Mouse (Mus musculus): Measurements from ENCODE around the gene Myrf.

Myrf gene

GRCm38 (mm10) chr19:10266196-10266850 lies 25.8 kb upstream of the Myrf start:
- in situ Hi-C loops (cut with MboI; ENCODE audit: low pct_unique_long_range_greater_than_20kb in 1 of 2, low sequenced_read_pairs in 2 of 2, unreplicated experiment in 1 of 2), result loop anchor here in 1 of 2 experiments (5.0 kb wide), 1 partner anchor 41 kb away; no protein-coding TSS in a partner anchor

DNA sequence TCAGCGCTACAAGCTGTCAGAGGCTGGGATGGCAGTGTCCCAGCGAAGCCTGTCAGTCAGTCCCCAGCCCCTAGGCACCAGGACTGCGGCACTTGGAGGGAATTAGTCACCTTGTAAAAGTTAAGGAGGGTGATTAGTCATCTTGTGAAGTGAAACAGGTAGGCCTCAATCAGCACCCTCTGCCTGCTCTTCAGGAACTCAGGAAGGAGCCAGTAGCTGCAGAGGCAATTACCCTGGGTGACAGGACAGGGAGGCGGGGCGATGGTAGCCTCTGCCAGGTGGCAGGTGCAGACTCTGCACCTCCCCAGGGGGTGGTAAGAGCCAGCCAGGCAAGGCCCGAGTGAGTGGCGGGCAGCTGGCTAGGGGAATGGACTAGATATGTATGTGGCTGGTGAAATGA lies 20.8 kb upstream of the Myrf start:
- in situ Hi-C loops (cut with MboI; ENCODE audit: low pct_unique_long_range_greater_than_20kb in 1 of 2, low sequenced_read_pairs in 2 of 2, unreplicated experiment in 1 of 2), result no loop called here

DNA sequence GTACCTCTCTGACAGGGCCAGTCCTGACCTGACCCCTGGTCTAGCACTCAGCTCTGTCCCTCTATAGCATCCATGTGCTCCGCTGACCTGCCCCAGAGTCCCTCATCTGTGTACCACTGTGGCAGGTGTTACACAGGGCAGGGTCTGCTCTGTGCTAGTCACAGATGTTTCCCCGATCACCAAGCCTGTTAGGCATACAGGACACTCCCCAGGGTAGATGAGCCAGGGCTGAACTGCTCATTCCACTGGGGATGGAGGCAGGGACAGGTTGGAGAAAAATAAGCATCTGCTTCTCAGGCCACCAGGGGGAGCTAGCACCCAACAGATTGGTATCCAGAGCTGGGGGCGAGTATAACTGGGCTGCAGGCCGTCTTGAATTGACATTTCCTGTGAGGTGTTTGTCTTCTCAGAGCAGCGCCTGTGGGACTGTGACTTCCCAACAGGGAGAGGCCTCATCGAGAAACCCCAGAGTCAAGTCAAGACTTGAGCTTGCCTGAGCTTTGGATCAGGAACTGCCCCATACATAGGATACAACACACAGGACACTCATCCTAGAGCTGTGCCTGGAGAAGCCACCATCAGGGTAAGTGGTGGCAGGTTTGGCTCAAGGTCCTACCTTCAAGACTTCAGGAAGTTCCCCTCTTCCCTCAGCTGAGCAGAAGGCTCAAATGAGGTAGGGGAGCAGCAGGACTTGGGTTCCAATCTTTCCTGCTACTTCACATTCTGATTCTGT lies 17.9 kb upstream of the Myrf start:
- in situ Hi-C loops (cut with MboI; ENCODE audit: low pct_unique_long_range_greater_than_20kb in 1 of 2, low sequenced_read_pairs in 2 of 2, unreplicated experiment in 1 of 2), result loop anchor here (5.0 kb wide), 2 partner anchors 49 to 229 kb away; no protein-coding TSS in a partner anchor

DNA sequence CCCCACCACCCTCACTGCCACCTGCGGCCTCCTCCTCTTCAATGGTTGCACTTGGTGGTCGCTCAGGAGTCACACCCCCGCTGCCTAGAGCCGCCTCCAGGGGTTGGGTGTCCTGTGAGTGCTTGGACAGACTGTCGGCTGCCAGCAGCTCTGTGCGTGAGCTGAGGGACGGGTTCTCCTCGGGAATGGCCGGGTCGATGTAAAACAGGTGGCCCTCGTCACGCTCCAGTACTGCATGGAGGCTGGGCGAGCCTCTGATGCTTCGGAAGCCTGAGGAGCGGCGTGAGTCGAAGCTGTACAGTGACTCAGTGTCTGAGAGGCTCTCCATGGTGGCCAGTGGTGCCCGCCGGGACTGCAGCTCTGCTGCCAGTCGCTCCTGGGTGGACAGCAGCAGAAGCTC lies 7.6 kb upstream of the Myrf start:
- in situ Hi-C loops (cut with MboI; ENCODE audit: low pct_unique_long_range_greater_than_20kb in 1 of 2, low sequenced_read_pairs in 2 of 2, unreplicated experiment in 1 of 2), result no loop called here

- in situ Hi-C loops (cut with MboI; ENCODE audit: low pct_unique_long_range_greater_than_20kb in 1 of 2, low sequenced_read_pairs in 2 of 2, unreplicated experiment in 1 of 2), result no loop called here
Measured at GRCm38 (mm10) chr19:10247165-10247564, 6.6 kb upstream of the Myrf start.

DNA sequence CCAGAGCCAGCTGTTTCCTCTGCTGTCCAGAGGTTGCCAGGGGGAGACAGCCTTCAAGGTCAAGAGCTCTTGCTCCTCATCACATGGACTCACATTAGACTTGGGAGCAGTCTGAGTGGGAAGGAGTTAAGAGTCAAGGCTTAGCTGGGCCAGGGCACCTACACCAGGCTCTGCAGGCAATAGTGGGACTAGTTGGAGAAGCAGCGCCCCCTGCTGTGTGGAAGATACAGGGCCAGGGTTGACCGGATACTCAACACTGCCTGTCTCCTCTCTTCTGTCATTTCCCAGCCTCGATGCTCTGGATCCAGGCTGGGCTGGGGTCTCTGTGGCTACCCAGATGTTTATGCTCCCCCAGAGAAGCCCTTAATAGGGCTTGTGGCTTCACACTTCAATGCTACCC lies 3.6 kb upstream of the Myrf start:
- in situ Hi-C loops (cut with MboI; ENCODE audit: low pct_unique_long_range_greater_than_20kb in 1 of 2, low sequenced_read_pairs in 2 of 2, unreplicated experiment in 1 of 2), result no loop called here

DNA sequence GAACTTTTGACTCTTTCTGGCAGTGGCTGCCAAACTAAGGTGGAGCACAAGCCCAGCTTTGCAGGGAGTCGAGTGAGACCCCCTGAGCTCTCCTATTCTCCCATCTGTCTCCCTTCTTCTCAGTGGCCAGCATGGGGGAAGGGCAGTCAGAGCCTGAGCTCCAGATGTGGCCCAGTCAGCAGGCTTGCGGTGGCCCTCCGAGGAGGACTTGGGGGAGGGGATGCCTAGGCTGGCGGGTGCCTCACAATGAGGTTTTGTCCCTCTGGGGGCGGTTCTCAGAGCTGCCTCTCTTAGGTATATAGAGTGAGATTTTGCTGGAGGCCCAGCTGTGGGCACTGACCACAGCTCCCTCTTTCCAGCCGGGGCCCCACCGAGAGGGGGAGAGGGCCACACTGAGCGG lies 2.4 kb upstream of the Myrf start:
- in situ Hi-C loops (cut with MboI; ENCODE audit: low pct_unique_long_range_greater_than_20kb in 1 of 2, low sequenced_read_pairs in 2 of 2, unreplicated experiment in 1 of 2), result no loop called here

DNA sequence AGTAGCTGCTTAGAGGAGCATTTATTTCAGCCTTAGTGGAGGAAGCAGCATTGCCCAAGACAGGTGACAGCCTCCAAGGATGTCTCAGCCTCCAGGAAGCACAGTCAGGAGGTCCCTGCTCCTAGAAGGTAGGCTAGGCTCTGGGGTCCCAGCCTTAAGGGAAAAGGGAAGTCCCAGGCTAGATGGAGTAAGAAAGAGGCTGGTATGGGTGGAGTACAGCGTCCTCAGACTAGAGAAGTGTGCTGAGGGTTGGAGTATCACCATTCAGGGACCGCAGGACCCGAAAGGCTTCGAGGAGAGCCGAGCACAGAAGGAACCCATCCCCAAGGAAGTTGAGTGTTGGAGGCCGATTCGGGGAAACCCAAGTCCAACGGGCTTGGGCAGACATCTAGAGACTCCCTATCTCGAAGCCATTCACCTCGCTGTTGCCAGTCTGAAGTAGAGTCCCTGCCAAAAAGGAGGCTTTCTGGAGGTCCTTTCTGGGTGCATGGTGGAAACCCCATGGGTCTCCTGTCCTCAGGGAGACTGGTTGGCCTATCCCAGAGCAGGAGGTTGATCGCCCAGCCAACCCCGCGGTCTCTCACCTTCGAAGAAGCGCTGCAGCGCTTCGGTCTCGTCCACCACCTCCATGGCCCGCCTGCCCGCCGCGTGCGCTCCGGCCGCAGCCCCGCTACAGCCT lies 434 bp downstream of the Myrf start:
- in situ Hi-C loops (cut with MboI; ENCODE audit: low pct_unique_long_range_greater_than_20kb in 1 of 2, low sequenced_read_pairs in 2 of 2, unreplicated experiment in 1 of 2), result no loop called here

- in situ Hi-C loops (cut with MboI; ENCODE audit: low pct_unique_long_range_greater_than_20kb in 1 of 2, low sequenced_read_pairs in 2 of 2, unreplicated experiment in 1 of 2), result no loop called here
Measured at GRCm38 (mm10) chr19:10239419-10239818, 1.1 kb downstream of the Myrf start.

DNA sequence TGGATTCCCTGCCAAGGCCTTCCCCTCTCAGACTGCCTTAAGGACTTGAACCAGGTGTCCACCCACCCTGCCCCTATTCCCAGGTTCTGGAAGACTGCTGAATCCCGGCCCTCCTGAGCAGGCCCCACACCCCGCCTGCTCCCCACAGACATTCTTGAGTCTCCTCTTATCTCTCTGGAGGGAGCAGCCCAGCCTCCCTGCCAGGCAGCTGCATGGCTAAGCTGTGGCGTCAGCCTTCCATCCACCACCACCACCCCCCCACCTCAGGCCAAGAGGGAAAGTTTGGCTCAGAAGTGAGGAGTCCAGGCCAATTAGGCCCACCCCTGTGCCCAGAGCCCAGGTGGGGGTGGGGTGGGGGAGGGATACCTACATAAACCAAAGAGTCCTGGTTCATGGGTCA lies 2.1 kb downstream of the Myrf start:
- in situ Hi-C loops (cut with MboI; ENCODE audit: low pct_unique_long_range_greater_than_20kb in 1 of 2, low sequenced_read_pairs in 2 of 2, unreplicated experiment in 1 of 2), result no loop called here

DNA sequence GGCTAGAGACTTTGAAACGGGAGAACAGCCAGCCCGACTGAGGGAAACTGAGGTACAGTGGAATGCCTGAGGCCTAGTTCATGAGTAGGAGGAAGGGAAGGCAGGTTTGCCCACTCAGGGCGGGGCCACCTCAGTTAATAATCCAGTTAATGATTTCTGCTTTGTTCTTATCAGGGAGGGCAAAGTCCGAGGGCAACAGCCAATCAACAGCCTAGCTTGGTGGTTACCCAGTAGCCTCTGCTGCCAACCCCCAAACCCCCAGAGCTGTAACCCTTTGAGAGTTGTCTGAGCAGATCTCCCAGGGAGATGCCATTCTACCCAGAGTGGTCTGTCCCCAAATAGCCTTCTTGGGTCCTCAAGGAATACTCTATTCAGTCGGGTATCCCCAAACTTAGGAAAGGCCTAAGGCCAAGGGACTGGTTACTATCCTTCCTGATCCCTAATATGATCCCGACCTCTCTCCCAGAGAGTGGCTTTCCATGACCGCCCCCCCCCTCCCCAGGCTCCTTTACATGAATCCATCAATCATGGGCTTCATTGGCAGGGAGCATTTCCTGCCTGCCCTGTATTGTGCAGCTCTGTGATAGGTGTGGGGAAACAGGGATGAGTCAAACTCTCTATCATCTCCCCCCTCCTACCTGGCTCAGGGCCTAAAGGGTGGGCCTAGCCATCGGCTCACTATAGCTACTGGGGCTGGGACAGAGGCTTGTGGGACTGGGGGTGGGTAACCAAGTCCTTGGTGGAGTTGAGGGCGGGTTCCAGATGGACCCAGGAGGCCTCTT lies 4.6 kb downstream of the Myrf start:
- in situ Hi-C loops (cut with MboI; ENCODE audit: low pct_unique_long_range_greater_than_20kb in 1 of 2, low sequenced_read_pairs in 2 of 2, unreplicated experiment in 1 of 2), result no loop called here

DNA sequence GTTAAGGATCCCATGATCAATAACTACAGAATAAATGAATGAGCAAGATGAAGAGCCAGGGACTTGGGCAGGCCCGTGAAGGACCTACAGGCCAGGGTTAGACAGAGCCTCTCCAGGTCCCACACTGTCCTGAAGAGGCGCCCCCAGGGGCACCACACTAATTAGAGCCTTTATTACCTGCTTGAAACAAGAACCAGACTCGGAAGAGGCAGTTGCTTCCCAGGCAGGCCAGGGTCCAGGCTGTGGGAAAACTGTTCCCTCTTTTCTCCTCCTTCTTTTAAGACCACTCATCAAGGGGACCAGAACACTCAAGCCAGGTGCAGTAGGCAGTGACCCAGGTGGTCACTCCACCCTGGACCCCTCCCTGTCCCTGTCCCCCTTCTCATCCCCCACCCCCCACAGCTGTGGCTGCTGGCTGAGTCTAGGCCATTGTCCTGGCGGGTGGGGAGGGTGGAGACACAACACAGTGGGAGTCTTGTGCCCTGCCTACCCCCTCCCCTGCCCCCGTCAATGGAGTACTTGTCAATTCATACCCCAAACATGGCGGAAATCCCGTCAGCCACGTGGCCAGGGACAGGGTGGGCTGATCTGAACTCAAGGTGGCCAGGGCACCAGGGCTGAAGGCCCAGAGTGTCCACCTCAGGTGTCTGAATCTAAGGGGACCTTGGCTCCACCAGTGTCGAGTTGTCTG lies 8.1 kb downstream of the Myrf start:
- in situ Hi-C loops (cut with MboI; ENCODE audit: low pct_unique_long_range_greater_than_20kb in 1 of 2, low sequenced_read_pairs in 2 of 2, unreplicated experiment in 1 of 2), result no loop called here

GRCm38 (mm10) chr19:10231871-10232270 lies 8.7 kb downstream of the Myrf start:
- in situ Hi-C loops (cut with MboI; ENCODE audit: low pct_unique_long_range_greater_than_20kb in 1 of 2, low sequenced_read_pairs in 2 of 2, unreplicated experiment in 1 of 2), result no loop called here

GRCm38 (mm10) chr19:10231016-10231415 lies 9.5 kb downstream of the Myrf start:
- in situ Hi-C loops (cut with MboI; ENCODE audit: low pct_unique_long_range_greater_than_20kb in 1 of 2, low sequenced_read_pairs in 2 of 2, unreplicated experiment in 1 of 2), result no loop called here

DNA sequence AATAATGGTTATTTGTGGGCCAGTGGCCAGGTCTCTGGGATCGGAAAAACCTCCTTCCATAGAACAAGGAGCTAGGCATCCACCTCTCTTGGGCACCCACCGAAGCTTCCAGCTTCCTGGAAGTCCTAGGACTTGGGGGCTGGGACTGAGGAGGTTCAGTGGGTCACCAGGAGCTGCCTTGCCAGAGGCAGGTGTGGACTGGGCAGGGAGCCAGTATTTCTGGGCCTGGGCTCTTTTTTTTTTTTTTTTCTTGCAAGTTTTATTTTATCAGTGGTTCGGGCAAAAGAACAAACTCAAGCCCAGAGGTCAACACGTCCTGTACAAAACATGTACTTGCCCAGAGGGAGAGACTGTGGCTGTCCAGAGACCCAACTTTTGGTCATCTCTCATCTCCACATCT lies 14.8 kb downstream of the Myrf start:
- in situ Hi-C loops (cut with MboI; ENCODE audit: low pct_unique_long_range_greater_than_20kb in 1 of 2, low sequenced_read_pairs in 2 of 2, unreplicated experiment in 1 of 2), result no loop called here

DNA sequence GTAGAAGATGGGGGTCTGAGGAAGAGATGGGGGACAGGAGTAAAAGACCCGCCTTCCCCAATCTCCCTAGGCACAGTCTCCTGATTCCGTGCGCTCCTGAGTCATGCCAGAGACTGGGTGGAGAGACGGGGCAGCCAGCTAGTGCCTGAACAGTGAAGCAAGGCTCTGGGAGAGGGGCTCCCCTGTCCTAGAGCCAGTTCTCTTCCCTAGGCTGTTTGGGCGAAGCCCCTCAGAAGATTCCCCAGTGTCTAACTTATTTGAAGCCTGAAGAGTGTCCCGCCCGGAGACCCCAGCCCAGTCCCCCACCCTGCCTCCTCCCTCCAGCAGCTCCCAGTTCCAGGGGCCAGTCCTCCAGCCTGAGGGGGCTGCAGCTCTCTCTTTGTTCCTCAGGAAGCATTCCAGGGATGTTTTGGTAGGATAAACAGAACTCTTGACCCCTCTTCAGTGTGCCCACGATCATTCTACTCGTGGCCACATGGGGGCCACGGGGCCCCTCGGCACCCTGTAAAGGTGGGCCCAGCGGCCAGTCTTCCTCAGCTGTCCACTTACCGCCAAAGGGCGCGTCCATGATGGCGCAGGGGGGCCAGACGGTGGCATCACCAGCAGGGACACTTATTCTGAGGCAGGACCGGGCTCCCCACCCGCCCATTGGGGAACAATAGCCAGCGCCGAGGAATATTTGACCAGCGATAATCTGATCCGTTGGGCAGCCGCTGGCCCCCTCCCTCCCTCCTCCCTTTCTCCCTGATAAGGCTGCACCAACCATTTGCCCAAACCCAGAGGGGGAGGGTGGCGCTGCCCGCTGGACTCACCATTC lies 15.7 kb downstream of the Myrf start:
- in situ Hi-C loops (cut with MboI; ENCODE audit: low pct_unique_long_range_greater_than_20kb in 1 of 2, low sequenced_read_pairs in 2 of 2, unreplicated experiment in 1 of 2), result no loop called here

- in situ Hi-C loops (cut with MboI; ENCODE audit: low pct_unique_long_range_greater_than_20kb in 1 of 2, low sequenced_read_pairs in 2 of 2, unreplicated experiment in 1 of 2), result no loop called here
Measured at GRCm38 (mm10) chr19:10223561-10223960, 17.0 kb downstream of the Myrf start.

GRCm38 (mm10) chr19:10222656-10223055 lies 17.9 kb downstream of the Myrf start:
- in situ Hi-C loops (cut with MboI; ENCODE audit: low pct_unique_long_range_greater_than_20kb in 1 of 2, low sequenced_read_pairs in 2 of 2, unreplicated experiment in 1 of 2), result no loop called here
